Mouse (Mus musculus) lung, postnatal 14 days (tissue): ENCODE results near the gene Slc16a4.
A peak's percentile ranks its signal among the peaks of the same experiment; 100 is the strongest.

Experiments used
- DNase-seq: peaks from one replicate; pipeline ENCODE4 v3.0.0; 2021

The Slc16a4 gene

DNA sequence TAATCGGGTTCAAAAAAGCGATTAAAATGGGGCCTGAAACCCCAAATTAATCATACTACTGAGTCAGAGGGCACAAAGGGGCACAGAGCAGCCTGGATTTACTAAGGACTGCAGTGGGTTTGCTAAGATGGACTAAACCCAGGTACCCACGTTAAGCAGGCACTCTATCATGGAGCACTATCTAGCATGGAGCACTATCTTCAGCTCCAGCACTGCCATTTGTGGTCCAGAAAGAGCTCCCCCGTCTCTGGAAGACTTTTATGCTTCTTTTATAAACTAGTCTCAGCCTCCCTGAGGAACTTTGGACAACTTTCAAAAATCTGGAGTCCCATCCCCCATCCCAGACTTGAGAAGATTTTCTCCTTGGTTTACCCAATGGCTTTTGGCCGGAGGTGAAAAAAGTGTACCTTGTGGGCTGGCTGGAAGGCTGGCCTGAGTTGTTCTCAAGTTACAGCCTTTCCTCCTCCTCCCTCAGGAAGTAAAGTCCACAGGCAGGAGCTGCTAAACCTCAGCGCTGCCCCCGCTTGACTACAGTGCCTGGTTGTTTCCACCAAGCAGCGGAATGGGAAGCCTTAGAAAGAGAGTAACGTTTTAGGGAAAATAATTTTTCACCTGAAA is at the start of gene Slc16a4:
Gene Slc16a4 (plus strand): TSS at position 467 of the 618 bp plus-strand sequence.
- DNase-seq = peak; percentile 15

DNA sequence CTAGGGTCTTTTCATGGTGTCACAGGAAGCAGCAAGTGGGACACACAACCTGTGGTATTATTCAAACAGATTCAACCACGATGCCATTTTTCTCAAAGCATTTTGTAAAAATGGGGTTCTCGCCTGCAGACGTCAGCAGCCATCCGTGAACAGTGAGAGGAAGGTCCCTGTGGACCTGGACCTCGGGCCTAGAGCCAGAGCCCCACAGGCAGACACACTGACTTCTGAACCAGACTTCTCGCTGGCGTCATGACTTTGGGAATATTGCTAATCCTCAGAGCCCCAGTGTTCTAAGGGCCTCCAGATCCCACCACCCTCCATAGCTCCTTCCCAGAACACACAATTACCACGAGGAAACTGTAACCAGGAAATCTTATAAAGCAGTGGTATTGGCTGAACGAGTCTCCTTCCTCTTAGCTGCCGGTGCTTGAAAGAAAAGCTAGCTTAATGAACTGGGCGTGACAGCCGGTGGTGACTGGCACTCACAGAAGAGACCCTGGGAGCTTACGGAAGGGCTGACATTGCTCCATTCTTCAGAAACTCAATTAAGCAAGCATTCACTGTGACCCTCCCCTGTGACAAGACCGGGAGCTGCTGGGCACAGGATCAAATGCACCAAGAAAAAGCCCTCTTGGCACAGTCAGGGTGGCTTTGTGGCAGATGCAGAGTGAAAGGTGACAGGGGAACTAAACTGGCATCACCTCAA is 49.5 kb upstream of the Slc16a4 start:
- DNase-seq = no peak

DNA sequence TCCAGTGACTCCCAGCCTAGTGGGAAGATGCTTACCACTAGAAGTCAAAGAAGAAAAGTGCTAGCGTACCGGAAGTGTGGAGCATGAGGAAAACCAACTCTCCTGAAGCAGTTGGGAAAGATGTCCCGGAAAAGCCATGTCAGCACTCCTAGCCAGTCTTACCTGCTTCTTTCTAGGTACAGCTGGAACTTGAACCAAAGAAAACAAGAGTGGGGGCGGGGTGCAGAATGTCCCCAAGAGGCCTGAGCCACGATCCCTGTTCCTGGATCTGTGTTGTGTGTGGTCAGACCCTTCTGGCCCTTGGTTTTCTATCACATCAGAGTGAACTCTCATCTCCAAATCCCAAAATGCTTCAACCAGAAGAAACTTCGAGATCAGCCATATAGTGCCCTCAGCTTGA is 44.2 kb upstream of the Slc16a4 start:
- DNase-seq = no peak

DNA sequence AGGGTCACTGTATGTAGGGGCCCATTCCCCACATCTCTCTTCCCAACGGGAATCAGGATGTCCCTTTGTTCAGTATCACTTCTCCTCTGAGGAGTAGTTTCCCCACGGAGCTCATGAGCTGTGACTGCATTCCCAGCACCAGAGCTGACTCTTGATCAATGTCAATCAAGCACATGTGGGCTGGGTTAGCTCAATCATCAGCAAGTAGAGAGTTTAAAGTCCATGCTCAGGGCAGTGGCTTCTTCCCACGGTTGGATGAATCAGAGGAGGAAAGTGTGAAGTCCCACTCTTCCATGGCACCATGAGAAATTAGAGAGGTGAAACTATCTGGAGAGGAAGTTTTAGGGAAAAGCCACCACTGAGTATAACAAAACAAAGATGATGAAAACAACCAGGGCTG is 42.0 kb upstream of the Slc16a4 start:
- no peak for DNase-seq

DNA sequence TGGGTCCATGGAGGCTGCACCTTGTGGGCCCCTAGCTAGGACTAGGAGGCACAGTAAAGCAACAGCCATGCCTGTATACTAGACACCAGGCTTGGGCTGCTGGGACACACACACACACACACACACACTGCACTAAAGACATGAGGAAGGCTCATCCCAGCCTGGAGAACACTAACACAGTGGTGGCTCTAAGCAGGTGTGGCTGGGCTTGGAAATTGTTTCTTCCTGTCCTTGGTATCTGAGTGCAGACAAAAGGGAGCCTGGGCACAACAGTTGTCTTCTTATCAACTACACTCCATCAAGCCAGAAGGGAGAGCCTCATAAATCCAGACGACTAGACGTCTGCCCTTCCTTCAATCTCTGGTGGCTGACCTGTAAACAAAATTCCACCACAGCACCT is 40.7 kb upstream of the Slc16a4 start:
- DNase-seq = no peak

DNA sequence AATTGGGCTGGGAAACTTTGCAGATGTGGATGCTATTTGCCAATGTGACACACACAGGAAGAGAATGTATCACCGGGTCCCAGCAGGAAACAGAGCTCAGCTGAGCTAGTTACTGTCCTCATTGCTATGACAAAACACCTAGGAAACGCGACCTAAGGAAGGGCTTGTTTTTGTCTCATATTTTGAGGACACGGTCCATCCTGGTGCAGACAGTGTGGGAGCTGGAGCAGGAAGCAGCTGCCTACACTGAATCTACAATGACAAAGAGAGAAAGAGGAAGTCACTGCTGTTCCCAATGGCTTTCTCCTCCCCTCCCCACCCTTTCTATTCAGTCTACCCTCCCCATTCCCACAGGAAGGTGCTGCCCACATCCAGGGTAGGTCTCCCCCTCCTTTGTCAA is 39.0 kb upstream of the Slc16a4 start:
- no peak for DNase-seq

DNA sequence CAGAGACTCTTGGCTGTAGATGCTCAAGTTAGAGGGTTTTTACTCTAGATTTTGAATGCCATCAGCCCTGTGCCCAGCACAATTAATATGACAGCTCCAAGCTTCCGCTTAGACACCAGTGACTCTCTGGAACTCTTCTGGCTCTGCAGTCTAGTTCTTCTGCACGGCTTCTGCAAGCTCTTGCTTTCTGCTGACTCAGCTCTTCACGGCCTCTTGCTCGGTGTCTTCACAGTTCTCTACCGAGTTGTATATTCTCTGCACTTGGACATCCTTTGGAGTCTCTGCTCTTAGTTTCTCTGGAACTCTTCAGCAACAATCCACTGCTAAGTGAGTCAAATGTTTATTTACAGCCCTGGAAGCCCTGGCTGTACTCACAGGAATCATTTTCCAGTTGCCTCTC is 37.1 kb upstream of the Slc16a4 start:
- no peak for DNase-seq

DNA sequence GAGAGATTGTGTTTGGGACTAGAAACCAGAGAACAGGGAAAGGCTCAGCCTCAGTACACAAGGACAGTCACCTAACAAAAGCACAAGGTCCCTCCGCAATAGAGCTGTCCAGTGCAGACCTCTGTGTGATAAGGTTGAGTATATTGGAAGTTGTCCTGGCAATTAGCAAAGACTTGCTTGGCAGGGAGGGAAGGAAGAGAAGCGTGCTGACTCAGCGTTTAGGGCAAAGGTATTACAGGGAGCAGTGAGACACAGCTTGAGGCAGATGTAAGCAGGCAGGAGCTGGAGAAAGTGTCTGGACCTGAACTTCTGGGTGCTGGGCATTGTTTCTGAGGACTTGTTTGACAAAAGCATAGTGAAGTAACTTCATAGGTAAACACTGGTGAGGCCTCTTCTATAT is 35.0 kb upstream of the Slc16a4 start:
- no peak for DNase-seq

GRCm38 (mm10) chr3:107256724-107257123 is 34.3 kb upstream of the Slc16a4 start:
- DNase-seq = no peak

DNA sequence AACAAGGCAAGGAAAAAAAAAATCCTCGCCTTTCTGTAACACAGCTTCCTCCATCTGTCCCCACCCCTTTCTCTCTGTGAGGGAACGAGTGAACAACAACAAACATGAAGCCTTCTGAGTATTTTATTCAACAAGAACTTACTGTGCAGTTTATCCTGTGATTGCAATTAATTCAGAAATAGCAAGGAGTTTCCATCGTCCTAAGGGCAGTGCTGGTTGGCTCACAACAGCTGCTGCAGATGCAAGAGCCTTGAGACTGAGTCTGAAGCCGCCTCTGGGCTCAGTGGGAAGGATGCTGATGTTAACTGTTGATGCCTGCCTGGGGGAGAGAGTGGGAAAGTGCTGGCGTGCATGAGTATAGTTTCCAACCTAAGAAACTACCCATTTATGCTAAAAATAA is 33.1 kb upstream of the Slc16a4 start:
- DNase-seq = no peak

- no peak for DNase-seq
Measured at GRCm38 (mm10) chr3:107260956-107261850, 29.8 kb upstream of the Slc16a4 start.

DNA sequence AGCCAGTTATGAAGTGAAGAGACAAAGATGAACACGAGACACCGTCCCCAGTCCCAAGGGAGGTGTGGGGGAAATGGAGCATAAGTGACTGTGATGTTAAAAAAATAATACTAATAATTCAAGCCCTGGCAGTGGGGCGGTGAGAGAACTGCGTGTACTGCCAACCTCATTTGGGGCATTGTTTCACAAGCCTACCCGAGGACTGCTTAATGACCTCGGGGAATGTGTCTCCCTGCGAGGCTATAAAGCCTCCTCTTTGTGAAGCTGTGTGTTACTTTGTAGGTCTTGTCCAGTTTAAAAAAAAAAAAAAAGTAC is 29.2 kb upstream of the Slc16a4 start:
- DNase-seq = peak; percentile 48

- DNase-seq = no peak
Measured at GRCm38 (mm10) chr3:107266814-107267345, 24.1 kb upstream of the Slc16a4 start.

DNA sequence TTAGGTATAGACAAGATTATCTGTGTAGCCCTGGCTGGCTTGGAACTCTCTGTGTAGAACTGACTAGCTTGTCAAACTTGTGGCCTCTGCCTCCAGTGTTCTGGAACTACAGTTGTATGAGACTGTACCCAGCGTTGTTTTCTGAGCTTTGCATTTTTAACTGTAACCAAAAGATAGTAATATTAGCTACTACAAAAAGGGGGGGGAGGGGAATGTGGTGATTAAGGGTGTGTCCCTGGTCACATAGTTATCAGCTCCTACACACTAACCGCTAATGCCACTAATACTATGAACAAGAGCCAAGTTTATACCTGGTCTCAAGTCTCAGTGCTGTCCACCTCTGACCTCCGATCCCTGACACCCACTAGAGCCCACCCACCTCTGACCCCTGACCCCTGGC is 18.6 kb upstream of the Slc16a4 start:
- no peak for DNase-seq

DNA sequence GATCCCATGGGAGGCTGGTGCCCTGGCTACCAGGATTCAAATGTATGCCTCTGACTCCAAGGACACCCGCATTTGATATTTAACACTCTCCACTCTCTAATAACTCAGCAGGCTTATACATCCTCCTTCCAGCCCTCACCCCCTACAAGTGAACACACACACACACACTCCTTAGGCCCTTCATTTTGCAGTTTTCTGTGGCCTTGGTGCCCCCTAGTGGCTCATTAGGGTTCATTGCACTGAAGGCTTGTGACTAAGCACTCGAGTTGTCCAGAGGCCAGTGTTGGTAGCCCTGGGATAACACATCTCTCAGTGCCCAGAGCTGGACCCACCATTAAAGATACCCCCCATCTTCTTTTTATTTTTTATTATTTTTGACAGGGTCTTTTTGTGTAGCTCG is 17.2 kb upstream of the Slc16a4 start:
- DNase-seq = peak; percentile 70

DNA sequence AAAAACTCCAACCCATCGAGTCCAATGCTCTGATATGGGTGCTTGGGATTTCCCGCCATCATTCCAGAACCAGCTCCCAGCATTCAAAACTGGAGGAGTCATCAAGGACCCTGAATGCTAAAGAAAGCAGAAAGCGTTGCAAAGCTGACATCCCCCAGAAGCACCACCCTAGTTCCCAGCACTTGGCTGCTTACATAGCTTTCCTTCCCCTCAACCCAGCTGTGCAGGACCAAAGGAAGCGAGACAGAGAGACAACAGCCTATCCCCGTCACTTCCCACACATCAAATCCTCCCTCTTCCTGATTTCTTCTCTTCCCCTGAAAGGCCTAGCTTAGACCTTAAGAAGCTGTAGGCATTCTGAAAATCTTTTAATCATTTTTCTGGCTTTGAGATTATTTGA is 15.7 kb upstream of the Slc16a4 start:
- DNase-seq = no peak

DNA sequence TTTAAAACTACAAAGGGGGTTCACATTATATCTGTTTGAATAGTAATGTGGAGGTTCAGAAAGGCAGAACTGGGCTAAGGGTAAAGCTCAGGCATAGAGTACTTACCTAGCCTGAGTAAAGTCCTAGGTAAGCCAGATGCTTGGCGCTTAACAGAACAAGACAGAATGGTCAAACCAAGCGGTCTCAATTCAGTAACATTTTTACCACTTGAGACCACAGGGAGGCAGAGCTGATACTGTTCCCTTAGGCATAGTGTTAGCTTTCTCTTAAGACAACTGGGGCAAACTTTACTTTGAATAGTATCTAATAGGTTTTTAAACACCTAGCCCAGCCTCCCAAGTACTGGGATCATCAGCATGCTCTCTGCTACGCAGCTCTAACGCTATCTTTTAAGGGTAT is 15.0 kb upstream of the Slc16a4 start:
- DNase-seq = no peak

DNA sequence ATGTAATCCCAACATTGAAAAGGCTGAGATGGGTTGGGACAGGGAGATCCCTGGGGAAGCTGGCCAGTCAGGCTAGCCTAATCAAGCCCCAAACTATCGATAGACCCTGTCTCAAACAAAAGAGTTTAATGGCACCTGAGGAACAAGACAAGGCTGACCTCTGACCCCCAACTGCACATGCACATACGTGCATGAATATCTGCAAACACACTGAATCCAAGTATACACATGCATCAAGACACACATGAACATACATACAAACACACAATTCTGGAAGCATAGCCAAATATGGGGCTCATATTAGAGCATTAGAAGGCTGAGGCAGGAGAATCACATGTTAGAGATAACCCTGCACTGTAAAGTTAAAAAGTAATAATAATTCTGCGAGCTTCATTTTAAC is 14.4 kb upstream of the Slc16a4 start:
- DNase-seq = no peak

- DNase-seq = peak; percentile 88
Measured at GRCm38 (mm10) chr3:107278479-107279269, 12.4 kb upstream of the Slc16a4 start, which contains the start of gene Lamtor5. TSS of gene Lamtor5 (plus strand) at chr3:107278858.

- DNase-seq = no peak
Measured at GRCm38 (mm10) chr3:107286123-107286522, 4.9 kb upstream of the Slc16a4 start.

- DNase-seq = no peak
Measured at GRCm38 (mm10) chr3:107287346-107287745, 3.7 kb upstream of the Slc16a4 start.

DNA sequence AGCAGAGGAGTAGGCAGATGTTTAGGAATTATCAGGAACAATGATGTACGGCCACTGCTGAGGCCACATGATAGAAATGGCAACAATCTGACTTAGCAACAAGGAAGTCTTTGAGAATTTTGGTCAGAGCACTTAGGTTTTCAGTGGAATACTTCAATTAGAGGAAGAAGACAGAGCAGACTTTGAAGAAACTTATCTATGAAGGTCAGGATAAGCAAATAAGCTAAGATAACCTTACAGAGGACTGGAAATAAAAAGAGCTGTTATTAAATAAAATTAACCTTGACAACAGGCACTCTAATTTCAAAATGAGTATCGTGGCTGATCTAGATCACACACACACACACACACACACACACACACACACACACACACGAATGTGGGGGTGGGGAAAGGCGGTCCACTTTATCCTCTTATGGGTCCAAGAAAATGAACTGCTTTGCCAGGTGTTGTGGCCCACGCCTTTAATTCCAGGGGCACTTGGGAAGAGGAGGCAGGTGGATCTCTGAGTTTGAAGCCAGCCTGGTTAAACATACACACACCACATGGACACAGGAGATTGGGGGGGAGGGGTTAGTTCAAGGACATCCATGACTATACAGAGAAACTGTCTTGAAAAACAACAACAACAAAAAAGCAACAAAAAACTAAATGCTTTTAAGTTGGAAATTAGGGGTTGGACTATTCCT is 4.8 kb downstream of the Slc16a4 start:
- no peak for DNase-seq
